Mouse (Mus musculus) adrenal gland, postnatal 14 days (tissue): ENCODE measurements around the gene Cyp4f15. TPM values are rescaled to one million over a fixed set of nuclear protein-coding genes. Genes with fewer than 3 reads are reported as not detected.
A peak's percentile ranks its signal among the peaks of the same experiment; 100 is the strongest.
"Not testable (repeated sequence)": the region's sequence is repeated elsewhere in the genome, so short reads cannot be mapped to it uniquely, and the experiment has no call there.

Experiments
- DNase-seq: peaks from one replicate; pipeline ENCODE4 v3.0.0; 2021; ENCODE audit warnings: mixed read lengths
- long read RNA-seq, 2 experiments: library from polyadenylated mRNA; stranded (forward); transcript quantifications; one replicate each; pipeline ENCODE4 v2.0.0; 2021
- total RNA-seq: library from RNA; stranded (reverse); gene quantifications from 2 replicates; pipeline ENCODE4 v1.2.3, GENCODE M21; 2021

The Cyp4f15 gene
- 2.1 and 15.6 TPM in 2 replicates for total RNA-seq
- long read RNA-seq, experiment 1, partial matches to known transcripts, result 1 of 2 reads
- long read RNA-seq, experiment 1, other reads (novel, unspliced or antisense), result 1 of 2 reads
- long read RNA-seq, experiment 2, transcript Cyp4f15-201 (13 exons, 2,095 nt), result major isoform, 7 of 12 reads
- long read RNA-seq, experiment 2, partial matches to known transcripts, result 4 of 12 reads
- long read RNA-seq, experiment 2, other reads (novel, unspliced or antisense), result 1 of 12 reads

- peak; percentile 80 for DNase-seq
Observed at GRCm38 (mm10) chr17:32685048-32685750, at the start of gene Cyp4f15. Cyp4f15 (plus strand) TSS chr17:32685627.

GRCm38 (mm10) chr17:32636341-32636740, 49.1 kb upstream of the Cyp4f15 start:
- no peak for DNase-seq

GRCm38 (mm10) chr17:32637151-32637550, 48.3 kb upstream of the Cyp4f15 start:
- no peak for DNase-seq

GRCm38 (mm10) chr17:32646631-32647030, 38.8 kb upstream of the Cyp4f15 start:
- no peak for DNase-seq

- no peak for DNase-seq
Observed at GRCm38 (mm10) chr17:32653860-32654259, 31.6 kb upstream of the Cyp4f15 start.

- no peak for DNase-seq
Observed at GRCm38 (mm10) chr17:32657041-32657440, 28.4 kb upstream of the Cyp4f15 start.

- no peak for DNase-seq
Observed at GRCm38 (mm10) chr17:32658246-32658645, 27.2 kb upstream of the Cyp4f15 start.

- DNase-seq, result peak; percentile 88
Observed at GRCm38 (mm10) chr17:32658712-32659111, 26.7 kb upstream of the Cyp4f15 start, which contains the start of gene Cyp4f40. Cyp4f40 (plus strand) TSS chr17:32658900.

GRCm38 (mm10) chr17:32673976-32674375, 11.5 kb upstream of the Cyp4f15 start:
- DNase-seq, result no peak

- no peak for DNase-seq
Observed at GRCm38 (mm10) chr17:32676040-32676635, 9.3 kb upstream of the Cyp4f15 start.

GRCm38 (mm10) chr17:32680404-32680803, 5.0 kb upstream of the Cyp4f15 start:
- DNase-seq, result peak; percentile 49

GRCm38 (mm10) chr17:32686722-32687121, 1.3 kb downstream of the Cyp4f15 start:
- DNase-seq, result no peak

- DNase-seq, result no peak
Observed at GRCm38 (mm10) chr17:32690959-32691358, 5.5 kb downstream of the Cyp4f15 start.

- DNase-seq, result peak; percentile 21
Observed at GRCm38 (mm10) chr17:32702826-32703225, 17.4 kb downstream of the Cyp4f15 start.

- not testable (repeated sequence) for DNase-seq
Observed at GRCm38 (mm10) chr17:32710541-32710940, 25.1 kb downstream of the Cyp4f15 start.

- DNase-seq, result not testable (repeated sequence)
Observed at GRCm38 (mm10) chr17:32722151-32722550, 36.7 kb downstream of the Cyp4f15 start.

GRCm38 (mm10) chr17:32722771-32723170, 37.3 kb downstream of the Cyp4f15 start:
- no peak for DNase-seq

GRCm38 (mm10) chr17:32726360-32726759, 40.9 kb downstream of the Cyp4f15 start:
- not testable (repeated sequence) for DNase-seq

GRCm38 (mm10) chr17:32729029-32729428, 43.6 kb downstream of the Cyp4f15 start:
- no peak for DNase-seq

GRCm38 (mm10) chr17:32738406-32738805, 53.0 kb downstream of the Cyp4f15 start:
- DNase-seq, result no peak

- no peak for DNase-seq
Observed at GRCm38 (mm10) chr17:32741057-32741456, 55.6 kb downstream of the Cyp4f15 start.

GRCm38 (mm10) chr17:32750611-32751010, 65.2 kb downstream of the Cyp4f15 start:
- no peak for DNase-seq
